Mouse (Mus musculus): Measurements from ENCODE around the gene Arhgef39. TPM values are rescaled to one million over a fixed set of nuclear protein-coding genes. Genes with fewer than 3 reads are reported as not detected.
A peak's percentile ranks its signal among the peaks of the same experiment; 100 is the strongest.

The Arhgef39 gene
- polyA plus RNA-seq, 1 experiment from 2014 or later: 56.7 TPM

DNA sequence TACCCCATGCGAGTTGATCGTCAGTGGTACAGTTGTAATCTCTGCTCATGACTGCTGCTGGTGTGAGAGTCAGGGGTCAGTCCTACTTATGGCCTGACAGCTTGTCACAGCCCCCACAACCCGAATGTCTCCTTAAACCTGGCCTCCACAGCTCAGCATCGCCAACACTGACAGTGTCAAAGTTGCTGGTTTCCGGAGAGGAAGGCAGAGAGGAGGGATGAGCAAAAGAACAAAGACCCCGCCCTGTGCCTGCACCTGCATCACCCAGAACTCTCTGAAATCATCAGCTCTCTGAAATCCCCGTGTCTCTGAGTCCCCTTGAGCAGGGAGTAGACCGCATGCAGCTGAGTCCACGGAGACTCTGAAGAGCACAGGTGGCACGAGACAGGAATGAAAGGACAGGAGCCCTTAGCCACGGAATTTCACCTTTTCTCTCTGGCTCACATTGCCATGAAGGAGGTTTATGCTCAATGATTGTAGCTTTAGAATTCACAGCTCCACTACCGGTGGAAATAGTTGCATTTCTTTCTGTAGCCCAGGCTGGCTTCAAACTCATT lies 15.9 kb downstream of the Arhgef39 start, which contains the start of gene Sit1:
TSS of gene Sit1 (minus strand) at position 200 of the 557 bp plus-strand sequence.
- H3K27me3 ChIP-seq (ENCODE audit: poor library complexity, severe bottlenecking): peaks cover 6% of the 10 kb centered on the region
- no peak within 1 kb of the TSS for H3K4me3 ChIP-seq
- H3K9me3 ChIP-seq: peaks cover 4% of the 10 kb centered on the region; the same call in 1 of the 2 replicates
- peaks cover 8% of the 10 kb centered on the region for H3K4me1 ChIP-seq
- no peak for DNase-seq (ENCODE audit: extremely low spot score, low spot score)
- WGBS: 69% methylated on average over 12 of the region's 12 CpGs
- H3K36me3 ChIP-seq (replicated peaks): no peaks in the 10 kb centered on the region
- no peak within 1 kb of the TSS for H3K27ac ChIP-seq

DNA sequence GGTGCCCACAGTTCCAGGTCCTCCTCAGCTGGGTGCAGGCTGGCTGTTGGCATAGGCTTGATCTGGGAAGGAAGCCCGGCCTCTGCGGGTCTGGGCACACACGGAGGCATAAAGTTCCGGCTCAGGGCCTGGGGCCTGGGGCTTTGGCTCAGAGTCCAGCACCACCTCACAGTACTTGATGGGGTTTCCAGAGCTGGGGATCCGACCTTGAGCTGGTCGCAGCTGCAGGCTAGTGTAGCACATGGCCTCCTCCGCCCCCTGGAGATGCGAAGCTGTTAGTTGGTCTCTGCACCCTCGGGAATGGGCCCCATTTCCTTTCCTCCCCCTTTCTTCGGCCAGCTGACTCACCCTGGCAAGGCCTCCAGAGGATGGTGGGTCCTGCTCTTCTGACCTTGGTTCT lies 16.9 kb downstream of the Arhgef39 start:
- peaks cover 11% of the 10 kb centered on the region for H3K4me1 ChIP-seq
- no peak overlapping the region for H3K4me3 ChIP-seq
- H3K36me3 ChIP-seq (replicated peaks): no peaks in the 10 kb centered on the region
- no peak overlapping the region for H3K27ac ChIP-seq
- H3K9me3 ChIP-seq: peaks cover 4% of the 10 kb centered on the region; the same call in 1 of the 2 replicates
- DNase-seq (ENCODE audit: extremely low spot score, low spot score): no peak
- 83% methylated on average over 10 of the region's 10 CpGs for WGBS
- H3K27me3 ChIP-seq (ENCODE audit: poor library complexity, severe bottlenecking): peaks cover 6% of the 10 kb centered on the region

DNA sequence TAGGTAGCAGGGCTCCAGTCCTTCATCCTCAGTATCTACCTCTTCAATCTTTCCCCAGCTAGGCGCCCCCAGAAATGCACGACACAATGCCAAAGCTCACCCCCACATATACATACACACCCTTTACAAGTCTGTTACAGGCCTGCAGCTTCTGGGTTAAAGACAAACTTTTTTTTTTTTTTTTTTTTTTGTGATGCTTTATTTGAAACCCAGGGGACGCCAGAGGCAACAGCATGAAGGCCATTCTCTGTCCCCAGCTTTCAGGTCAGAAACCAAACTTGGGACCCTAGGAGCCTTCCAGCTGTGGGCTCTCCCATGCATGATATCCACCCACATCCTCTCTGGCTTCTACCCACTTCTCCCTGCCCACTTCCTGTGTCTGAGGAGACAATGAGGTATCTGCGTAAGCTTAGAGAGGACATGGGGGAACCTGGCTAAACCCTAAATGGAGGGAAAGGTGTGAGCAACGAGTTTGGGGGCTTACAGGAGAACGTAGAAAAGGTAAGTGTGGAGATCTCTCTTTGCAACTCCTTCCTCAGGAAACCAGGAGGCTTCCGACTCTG lies 17.5 kb downstream of the Arhgef39 start:
- no peak for DNase-seq (ENCODE audit: extremely low spot score, low spot score)
- H3K27me3 ChIP-seq (ENCODE audit: poor library complexity, severe bottlenecking): peaks cover 6% of the 10 kb centered on the region
- no peaks in the 10 kb centered on the region for H3K36me3 ChIP-seq (replicated peaks)
- H3K4me1 ChIP-seq: peaks cover 11% of the 10 kb centered on the region
- peaks cover 4% of the 10 kb centered on the region; the same call in 1 of the 2 replicates for H3K9me3 ChIP-seq
- no peak overlapping the region for H3K27ac ChIP-seq
- 77% methylated on average over 7 of the region's 7 CpGs for WGBS
- H3K4me3 ChIP-seq: no peak overlapping the region

DNA sequence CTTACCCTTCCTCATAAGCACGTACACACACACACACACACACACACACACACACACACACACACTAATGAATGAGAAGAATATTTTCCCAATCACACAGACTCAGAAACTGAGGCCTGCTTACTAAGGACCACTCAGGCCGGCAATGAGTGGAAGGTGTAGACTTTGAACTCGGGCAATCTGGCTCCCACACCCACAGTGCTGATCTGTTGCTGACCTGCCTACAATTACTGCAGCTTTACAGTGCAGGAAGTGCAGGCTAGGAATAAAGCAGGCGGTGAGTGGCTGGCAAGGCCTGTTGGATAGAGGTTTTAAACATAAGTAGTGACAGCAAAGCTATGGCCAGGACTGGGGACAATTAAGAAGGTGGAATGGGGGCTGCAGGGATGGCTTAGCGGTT lies 18.5 kb downstream of the Arhgef39 start:
- no peak overlapping the region for H3K4me3 ChIP-seq
- 90% methylated on average over 5 of the region's 5 CpGs for WGBS
- peaks cover 4% of the 10 kb centered on the region; the same call in 1 of the 2 replicates for H3K9me3 ChIP-seq

DNA sequence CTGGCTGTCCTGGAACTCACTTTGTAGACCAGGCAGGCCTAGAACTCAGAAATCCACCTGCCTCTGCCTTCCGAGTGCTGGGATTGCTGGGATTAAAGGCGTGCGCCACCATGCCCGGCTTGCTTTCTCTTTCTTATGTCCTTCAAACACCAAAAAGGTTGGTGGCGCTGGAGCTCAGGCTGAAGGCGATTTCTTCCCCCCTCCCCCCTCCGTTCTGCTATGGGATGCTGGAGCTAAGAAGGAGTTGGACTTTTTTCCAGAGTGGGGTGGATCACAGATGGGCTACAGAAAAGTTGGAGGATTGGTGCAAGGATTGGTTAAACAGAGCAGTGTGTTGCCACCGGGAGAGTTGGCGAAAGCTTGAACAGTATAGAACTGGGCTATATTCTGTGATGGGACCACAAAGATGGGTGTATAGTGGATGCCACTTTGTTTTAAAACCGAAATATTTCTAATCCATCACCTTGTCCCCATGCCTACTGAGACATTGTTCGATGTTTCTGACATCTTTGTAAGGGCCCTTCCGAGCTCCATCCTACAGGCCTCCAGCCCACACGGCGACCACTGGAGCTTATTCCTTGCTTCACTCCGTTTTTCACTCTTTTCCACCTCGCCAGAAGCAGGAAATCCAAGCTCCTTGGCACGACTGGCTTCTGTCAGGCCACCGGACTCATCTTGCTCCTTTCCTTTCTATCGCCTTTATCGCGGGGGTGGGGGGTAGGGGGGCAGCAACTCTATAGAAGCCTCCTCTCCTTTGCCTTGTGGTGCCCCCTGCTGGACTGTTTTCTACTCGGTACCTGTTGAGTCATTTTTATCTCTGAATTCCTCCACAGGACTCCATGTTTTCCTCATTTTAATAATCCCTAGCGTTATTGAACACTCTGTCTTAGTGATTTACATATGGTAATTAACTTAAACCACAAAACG lies 20.3 kb downstream of the Arhgef39 start:
- Histone ChIP-seq H3K9me3 (no peaks in the 10 kb centered on the region), H3K27me3 (ENCODE audit: poor library complexity, severe bottlenecking) (peaks cover 6% of the 10 kb centered on the region), H3K27ac (peak overlapping the region; percentile 79), H3K36me3 (replicated peaks) (no peaks in the 10 kb centered on the region), H3K4me1 (peaks cover 11% of the 10 kb centered on the region), H3K4me3 (peak overlapping the region; percentile 36)
- peak; percentile 60 for DNase-seq (ENCODE audit: extremely low spot score, low spot score)
- WGBS: 51% methylated on average over 24 of the region's 24 CpGs

More for the DNA sequence above, 18.5 kb downstream of the Arhgef39 start:
- no peak overlapping the region for H3K27ac ChIP-seq
- peaks cover 6% of the 10 kb centered on the region for H3K27me3 ChIP-seq (ENCODE audit: poor library complexity, severe bottlenecking)
- H3K36me3 ChIP-seq (replicated peaks): no peaks in the 10 kb centered on the region
- DNase-seq (ENCODE audit: extremely low spot score, low spot score): no peak
- H3K4me1 ChIP-seq: peaks cover 11% of the 10 kb centered on the region

DNA sequence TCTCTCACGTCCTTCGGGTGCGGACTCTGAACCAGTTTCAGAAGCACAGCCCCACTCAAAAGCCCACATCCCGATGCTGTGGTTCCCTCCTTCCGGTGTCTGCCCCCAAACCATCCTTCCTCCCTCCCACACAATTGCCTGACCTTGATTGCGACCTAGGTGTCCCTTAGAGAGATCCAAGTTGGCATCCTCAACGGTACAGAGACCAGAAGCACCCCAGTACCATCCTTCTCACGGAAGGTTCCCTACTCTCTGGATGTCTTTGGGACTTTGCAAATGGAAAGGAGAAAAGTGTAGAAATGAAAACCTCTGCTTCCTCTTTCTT lies 21.0 kb downstream of the Arhgef39 start:
- Histone ChIP-seq H3K9me3 (no peaks in the 10 kb centered on the region), H3K36me3 (replicated peaks) (no peaks in the 10 kb centered on the region), H3K4me1 (peaks cover 11% of the 10 kb centered on the region), H3K4me3 (peak overlapping the region; percentile 40), H3K27ac (peak overlapping the region; percentile 79), H3K27me3 (ENCODE audit: poor library complexity, severe bottlenecking) (peaks cover 6% of the 10 kb centered on the region)
- DNase-seq (ENCODE audit: extremely low spot score, low spot score): no peak
- 54% methylated on average over 8 of the region's 8 CpGs for WGBS

DNA sequence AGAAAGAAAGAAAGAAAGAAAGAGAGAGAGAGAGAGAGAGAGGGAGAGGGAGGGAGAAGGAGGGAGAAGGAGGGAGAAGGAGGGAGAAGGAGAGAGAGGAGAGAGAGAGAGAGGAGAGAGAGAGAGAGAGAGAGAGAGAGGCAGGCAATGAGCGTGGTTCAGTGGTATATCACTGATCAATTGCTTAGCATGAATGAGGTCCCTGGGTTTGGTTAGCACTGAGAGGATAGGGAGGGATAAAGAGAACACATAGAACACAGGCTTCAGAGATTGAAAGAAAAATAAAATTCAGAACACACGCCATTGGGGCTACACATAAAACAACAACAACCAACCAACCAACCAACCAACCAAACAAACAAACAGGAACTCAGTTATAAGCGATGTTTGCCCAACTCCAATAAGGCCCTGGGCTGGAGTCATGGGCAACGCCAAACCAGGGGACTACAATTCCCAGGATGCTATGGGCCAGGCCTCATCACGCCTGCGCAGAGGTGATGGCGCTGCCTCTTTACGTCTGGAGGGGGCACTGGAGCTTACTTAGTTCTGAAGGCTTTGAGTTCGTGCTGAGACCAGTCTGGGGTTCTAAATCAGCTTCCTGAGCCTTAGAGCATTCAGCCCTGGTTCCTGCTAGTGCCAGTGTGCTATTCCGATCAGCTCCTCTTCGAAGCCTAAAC lies 21.5 kb downstream of the Arhgef39 start:
- H3K27me3 ChIP-seq (ENCODE audit: poor library complexity, severe bottlenecking): peaks cover 6% of the 10 kb centered on the region
- no peaks in the 10 kb centered on the region for H3K36me3 ChIP-seq (replicated peaks)
- no peaks in the 10 kb centered on the region for H3K9me3 ChIP-seq
- peak overlapping the region; percentile 40 for H3K4me3 ChIP-seq
- peaks cover 11% of the 10 kb centered on the region for H3K4me1 ChIP-seq
- 15% methylated on average over 11 of the region's 11 CpGs for WGBS
- peak; percentile 84 for DNase-seq (ENCODE audit: extremely low spot score, low spot score)
- peak overlapping the region; percentile 79 for H3K27ac ChIP-seq

DNA sequence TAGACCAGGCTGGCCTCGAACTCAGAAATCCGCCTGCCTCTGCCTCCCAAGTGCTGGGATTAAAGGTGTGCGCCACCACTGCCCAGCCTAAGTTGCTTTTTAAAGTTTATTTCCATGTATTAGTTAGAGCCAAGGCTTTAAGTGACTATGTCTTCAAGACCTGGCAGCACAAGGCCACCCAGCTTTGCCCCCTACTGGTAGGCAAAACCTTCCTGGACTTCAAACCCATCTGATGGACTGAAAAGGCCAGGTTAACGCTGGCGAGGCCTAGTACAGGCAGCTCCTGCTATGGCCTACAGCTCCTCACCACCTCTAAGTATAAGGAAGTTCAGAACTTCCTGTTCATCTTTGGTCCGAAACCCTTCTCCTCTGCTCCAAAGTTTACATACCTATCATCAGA lies 22.9 kb downstream of the Arhgef39 start:
- no peaks in the 10 kb centered on the region for H3K36me3 ChIP-seq (replicated peaks)
- no peaks in the 10 kb centered on the region for H3K9me3 ChIP-seq
- H3K4me3 ChIP-seq: no peak overlapping the region
- no peak overlapping the region for H3K27ac ChIP-seq
- 91% methylated on average over 6 of the region's 6 CpGs for WGBS
- DNase-seq (ENCODE audit: extremely low spot score, low spot score): no peak
- peaks cover 11% of the 10 kb centered on the region for H3K4me1 ChIP-seq
- no peaks in the 10 kb centered on the region; the same call in 1 of the 2 replicates for H3K27me3 ChIP-seq (ENCODE audit: poor library complexity, severe bottlenecking)

DNA sequence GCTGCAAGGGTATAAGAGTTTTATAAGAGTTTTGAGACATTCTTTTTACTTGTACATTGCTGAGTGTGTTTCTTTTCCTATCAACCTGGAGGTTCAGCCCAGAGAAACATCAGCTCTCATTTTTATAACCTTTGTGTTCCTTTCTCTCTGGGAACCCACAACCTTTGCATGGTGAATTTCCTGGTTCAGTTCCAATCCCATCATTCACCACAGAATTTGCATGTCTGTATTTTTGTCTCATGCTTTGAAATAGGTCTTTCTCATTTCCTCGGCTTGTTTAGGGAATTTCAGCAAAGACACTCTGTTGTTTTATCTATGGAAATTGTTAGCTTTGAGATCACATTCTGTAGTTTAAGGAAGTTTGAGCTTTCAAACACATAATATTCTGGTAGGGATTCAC lies 25.9 kb downstream of the Arhgef39 start:
- Histone ChIP-seq H3K4me1 (peaks cover 4% of the 10 kb centered on the region), H3K27ac (no peak overlapping the region), H3K36me3 (replicated peaks) (no peaks in the 10 kb centered on the region), H3K4me3 (no peak overlapping the region), H3K27me3 (ENCODE audit: poor library complexity, severe bottlenecking) (no peaks in the 10 kb centered on the region; the same call in 1 of the 2 replicates), H3K9me3 (no peaks in the 10 kb centered on the region)
- 86% methylated on average over 1 of the region's 1 CpGs for WGBS
- DNase-seq (ENCODE audit: extremely low spot score, low spot score): no peak

DNA sequence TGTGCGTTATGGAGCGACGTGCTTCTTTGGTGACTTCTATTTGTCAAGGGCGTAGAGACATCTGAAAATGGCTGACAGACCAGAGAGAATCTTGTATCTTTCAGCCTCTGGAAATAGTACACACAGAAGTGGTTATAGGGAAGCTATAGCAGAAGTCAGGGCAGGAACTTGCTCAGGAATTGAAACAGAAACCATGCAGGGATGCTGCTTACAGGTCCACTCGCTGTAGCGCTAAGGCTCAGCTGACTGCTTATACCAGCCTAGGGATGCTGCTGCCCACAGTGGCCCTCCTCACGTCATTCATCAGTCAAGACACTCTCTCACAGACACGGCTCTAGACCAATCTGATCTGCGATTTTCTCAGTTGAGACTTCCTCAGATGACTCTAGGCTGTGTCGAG lies 29.2 kb downstream of the Arhgef39 start:
- Histone ChIP-seq H3K27me3 (ENCODE audit: poor library complexity, severe bottlenecking) (no peaks in the 10 kb centered on the region; the same call in 1 of the 2 replicates), H3K36me3 (replicated peaks) (no peaks in the 10 kb centered on the region), H3K4me1 (no peaks in the 10 kb centered on the region), H3K4me3 (no peak overlapping the region), H3K27ac (no peak overlapping the region), H3K9me3 (no peaks in the 10 kb centered on the region)
- WGBS: 92% methylated on average over 10 of the region's 10 CpGs
- no peak for DNase-seq (ENCODE audit: extremely low spot score, low spot score)

DNA sequence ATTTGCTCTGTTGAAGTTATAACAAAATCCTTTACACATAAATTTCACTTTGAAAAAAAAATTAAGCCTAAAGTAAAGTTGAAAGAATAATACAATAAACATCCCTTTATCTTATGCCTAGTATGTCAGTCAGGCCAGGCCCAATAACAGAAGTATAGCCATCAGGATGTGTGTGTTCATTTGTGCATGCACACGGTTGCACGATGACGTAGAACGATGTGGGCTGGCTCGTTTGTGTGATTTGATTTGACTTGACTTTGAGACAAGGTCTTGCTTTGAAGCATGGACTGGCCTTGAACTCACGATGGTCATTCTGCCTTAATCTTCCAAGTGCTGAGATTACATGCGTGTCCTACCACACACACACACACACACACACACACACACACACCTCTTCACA lies 32.6 kb downstream of the Arhgef39 start:
- no peaks in the 10 kb centered on the region for H3K36me3 ChIP-seq (replicated peaks)
- H3K27me3 ChIP-seq (ENCODE audit: poor library complexity, severe bottlenecking): no peaks in the 10 kb centered on the region
- 92% methylated on average over 7 of the region's 7 CpGs for WGBS

DNA sequence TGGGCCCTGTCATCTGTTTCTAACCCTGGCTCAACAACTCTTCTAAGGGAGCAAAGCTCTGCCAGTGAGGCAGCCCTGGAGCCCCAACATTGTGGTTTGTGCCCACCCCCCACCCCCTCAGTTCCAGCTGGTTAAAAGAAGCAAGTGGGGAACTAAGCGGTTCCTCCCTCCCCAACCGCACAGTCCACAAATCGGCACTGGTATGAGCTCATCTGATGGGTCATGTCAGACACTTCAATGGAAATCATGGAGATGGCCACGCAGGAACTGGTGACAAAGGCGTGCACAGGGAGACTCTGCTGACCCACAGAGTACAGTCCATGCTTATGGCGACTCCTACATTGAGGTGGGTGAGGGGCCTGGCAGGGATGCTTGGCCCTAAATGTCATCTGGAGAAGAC lies 33.6 kb downstream of the Arhgef39 start:
- Histone ChIP-seq H3K4me1 (no peaks in the 10 kb centered on the region), H3K4me3 (no peak overlapping the region), H3K27me3 (ENCODE audit: poor library complexity, severe bottlenecking) (no peaks in the 10 kb centered on the region), H3K27ac (no peak overlapping the region), H3K9me3 (no peaks in the 10 kb centered on the region), H3K36me3 (replicated peaks) (no peaks in the 10 kb centered on the region)
- DNase-seq (ENCODE audit: extremely low spot score, low spot score): no peak
- WGBS: 86% methylated on average over 6 of the region's 6 CpGs

More for the DNA sequence above, 32.6 kb downstream of the Arhgef39 start:
- Histone ChIP-seq H3K9me3 (no peaks in the 10 kb centered on the region), H3K4me3 (no peak overlapping the region), H3K27ac (no peak overlapping the region), H3K4me1 (no peaks in the 10 kb centered on the region)
- DNase-seq (ENCODE audit: extremely low spot score, low spot score): no peak
